Mouse (Mus musculus): ENCODE measurements at regions not wholly inside any gene's neighbourhood (a gene's known extent, or its start where the extent isn't known, plus 50 kb on each side); places are given as distances from the start of the nearest gene placed in this dataset.

GRCm38 (mm10) chr1:154004647-154005046, 104.6 kb upstream of the Teddm2 start:
- no peak for TF ChIP-seq CTCF (IDR thresholded peaks at IDR 0.05; ENCODE audit: insufficient read depth, low read length)
- TF ChIP-seq POLR2A (IDR thresholded peaks at IDR 0.05; ENCODE audit: borderline replicate concordance, extremely low read depth, low read depth, low read length) = no peak
